Mouse (Mus musculus): ENCODE measurements around the gene Nsun2. TPM values are rescaled to one million over a fixed set of nuclear protein-coding genes. Genes with fewer than 3 reads are reported as not detected.

Gene Nsun2
- polyA plus RNA-seq, 1 experiment from 2014 or later = 149 TPM

- H3K4me3 ChIP-seq (ENCODE audit: low read depth, low read length) = peak overlapping the region; percentile 65
- DNase-seq (ENCODE audit: low spot score) = no peak
- no peaks in the 10 kb centered on the region for H3K27me3 ChIP-seq (ENCODE audit: control insufficient read depth, insufficient read depth, low read length)
- H3K36me3 ChIP-seq (ENCODE audit: control insufficient read depth, insufficient read depth, low read length) = peaks cover 3% of the 10 kb centered on the region; the same call in 1 of the 2 replicates
- ATAC-seq (ENCODE audit: insufficient number of reproducible peaks, low FRiP score, low TSS enrichment, low read depth) = no peak
- no peaks in the 10 kb centered on the region for H3K4me1 ChIP-seq (ENCODE audit: control insufficient read depth, insufficient read depth, low read length)
- peak overlapping the region; percentile 71 for H3K4me2 ChIP-seq (ENCODE audit: low read depth, severe bottlenecking)
- no peaks in the 10 kb centered on the region for H3K9me3 ChIP-seq (ENCODE audit: control insufficient read depth, low read length)
- no peak overlapping the region for H3K27ac ChIP-seq (replicated peaks; ENCODE audit: low read depth, low read length)
- WGBS = under 1% methylated on average over 40 of the region's 40 CpGs
- H3K9ac ChIP-seq (ENCODE audit: low read length) = peak overlapping the region; percentile 64
Observed at GRCm38 (mm10) chr13:69610751-69611397, 77.3 kb downstream of the Nsun2 start.

DNA sequence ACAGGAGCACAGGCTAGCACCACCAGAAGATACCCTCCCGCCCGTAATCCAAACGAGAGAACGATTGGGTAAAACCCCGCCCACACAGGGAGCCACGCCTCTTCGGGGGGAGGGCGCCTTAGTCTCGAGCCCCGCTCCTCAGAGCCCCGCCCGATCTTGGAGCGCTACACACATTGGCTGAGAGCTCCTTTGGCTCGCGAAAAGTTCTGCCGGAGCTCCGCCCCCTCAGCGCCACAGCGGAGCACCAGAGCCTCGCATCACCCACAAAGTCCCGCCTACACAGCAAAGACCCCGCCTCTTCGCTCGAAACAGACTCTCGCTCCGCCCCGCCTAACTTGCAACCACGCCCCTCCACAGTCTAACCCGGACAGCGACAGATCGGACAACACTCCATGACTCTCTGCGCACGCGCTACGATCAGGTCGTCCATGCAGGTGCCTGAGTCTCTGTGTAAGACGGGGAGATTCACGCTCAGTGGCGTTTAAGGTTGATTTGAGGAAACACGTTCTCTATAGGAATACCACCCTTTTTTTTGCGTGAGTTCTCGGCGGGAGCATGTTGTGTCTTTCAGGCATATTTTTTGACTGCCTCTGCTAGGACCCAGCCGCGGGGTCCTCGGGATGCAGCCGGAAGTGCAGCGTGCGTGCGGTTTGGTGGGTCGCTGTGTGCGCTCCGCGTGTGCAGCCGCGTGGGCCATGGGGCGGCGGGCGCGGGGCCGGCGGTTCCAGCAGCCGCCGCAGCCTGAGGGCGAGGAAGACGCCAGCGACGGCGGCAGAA, 78.0 kb downstream of the Nsun2 start, which contains the start of gene Srd5a1:
Srd5a1 (minus strand) TSS at position 45 of the 777 bp plus-strand sequence.
- H3K27ac ChIP-seq (replicated peaks; ENCODE audit: low read depth, low read length) = no peak within 1 kb of the TSS; the same call in 1 of the 2 replicates
- WGBS = under 1% methylated on average over 65 of the region's 69 CpGs
- peak within 1 kb of the TSS; percentile 65 for H3K4me3 ChIP-seq (ENCODE audit: low read depth, low read length)
- no peaks in the 10 kb centered on the region for H3K27me3 ChIP-seq (ENCODE audit: control insufficient read depth, insufficient read depth, low read length)
- DNase-seq (ENCODE audit: low spot score) = peak; percentile 100
- H3K4me2 ChIP-seq (ENCODE audit: low read depth, severe bottlenecking) = peak within 1 kb of the TSS; percentile 71
- peaks cover 6% of the 10 kb centered on the region; the same call in 1 of the 2 replicates for H3K36me3 ChIP-seq (ENCODE audit: control insufficient read depth, insufficient read depth, low read length)
- H3K4me1 ChIP-seq (ENCODE audit: control insufficient read depth, insufficient read depth, low read length) = no peaks in the 10 kb centered on the region
- ATAC-seq (ENCODE audit: insufficient number of reproducible peaks, low FRiP score, low TSS enrichment, low read depth) = peak; percentile 99
- peak within 1 kb of the TSS; percentile 67 for H3K9ac ChIP-seq (ENCODE audit: low read length)
- no peaks in the 10 kb centered on the region for H3K9me3 ChIP-seq (ENCODE audit: control insufficient read depth, low read length)

GRCm38 (mm10) chr13:69612175-69612544, 78.6 kb downstream of the Nsun2 start:
- DNase-seq (ENCODE audit: low spot score) (no peak), ATAC-seq (ENCODE audit: insufficient number of reproducible peaks, low FRiP score, low TSS enrichment, low read depth) (no peak)
- Histone ChIP-seq H3K9ac (ENCODE audit: low read length) (peak overlapping the region; percentile 67), H3K27ac (replicated peaks; ENCODE audit: low read depth, low read length) (no peak overlapping the region), H3K4me1 (ENCODE audit: control insufficient read depth, insufficient read depth, low read length) (no peaks in the 10 kb centered on the region), H3K9me3 (ENCODE audit: control insufficient read depth, low read length) (no peaks in the 10 kb centered on the region), H3K4me2 (ENCODE audit: low read depth, severe bottlenecking) (peak overlapping the region; percentile 62), H3K4me3 (ENCODE audit: low read depth, low read length) (peak overlapping the region; percentile 64), H3K36me3 (ENCODE audit: control insufficient read depth, insufficient read depth, low read length) (peaks cover 8% of the 10 kb centered on the region; the same call in 1 of the 2 replicates), H3K27me3 (ENCODE audit: control insufficient read depth, insufficient read depth, low read length) (no peaks in the 10 kb centered on the region)
- under 1% methylated on average over 23 of the region's 24 CpGs for WGBS

GRCm38 (mm10) chr13:69616716-69617115, 83.2 kb downstream of the Nsun2 start:
- H3K9ac ChIP-seq (ENCODE audit: low read length) = no peak overlapping the region
- H3K27me3 ChIP-seq (ENCODE audit: control insufficient read depth, insufficient read depth, low read length) = no peaks in the 10 kb centered on the region
- H3K36me3 ChIP-seq (ENCODE audit: control insufficient read depth, insufficient read depth, low read length) = peaks cover 23% of the 10 kb centered on the region
- H3K27ac ChIP-seq (replicated peaks; ENCODE audit: low read depth, low read length) = no peak overlapping the region
- ATAC-seq (ENCODE audit: insufficient number of reproducible peaks, low FRiP score, low TSS enrichment, low read depth) (no peak), DNase-seq (ENCODE audit: low spot score) (no peak)
- no peaks in the 10 kb centered on the region for H3K9me3 ChIP-seq (ENCODE audit: control insufficient read depth, low read length)
- WGBS = 91% methylated on average over 6 of the region's 6 CpGs
- no peak overlapping the region for H3K4me2 ChIP-seq (ENCODE audit: low read depth, severe bottlenecking)
- no peaks in the 10 kb centered on the region for H3K4me1 ChIP-seq (ENCODE audit: control insufficient read depth, insufficient read depth, low read length)
- no peak overlapping the region for H3K4me3 ChIP-seq (ENCODE audit: low read depth, low read length)

DNA sequence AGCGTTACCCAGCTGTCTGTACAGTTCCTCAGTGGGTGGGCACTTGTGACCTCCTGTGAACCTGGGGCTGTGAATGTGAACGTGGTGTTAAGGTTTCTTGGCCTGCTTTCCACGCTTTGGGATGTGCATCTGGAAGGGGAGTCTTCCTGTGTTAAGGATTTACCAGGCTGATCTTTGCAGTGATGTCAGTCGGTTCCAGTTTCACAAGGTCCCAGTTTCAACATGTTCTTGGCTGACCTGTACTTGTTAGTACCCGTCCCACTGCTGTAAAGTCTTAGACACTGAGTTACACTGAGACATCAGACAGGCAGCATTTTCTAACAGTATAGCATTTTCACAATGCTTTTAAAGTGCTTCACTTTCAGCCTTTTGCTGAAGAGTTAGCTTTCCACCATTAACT, 90.3 kb downstream of the Nsun2 start:
- H3K36me3 ChIP-seq (ENCODE audit: control insufficient read depth, insufficient read depth, low read length) = peaks cover 38% of the 10 kb centered on the region
- 88% methylated on average over 5 of the region's 5 CpGs for WGBS
- ATAC-seq (ENCODE audit: insufficient number of reproducible peaks, low FRiP score, low TSS enrichment, low read depth) = no peak

GRCm38 (mm10) chr13:69624510-69624909, 91.0 kb downstream of the Nsun2 start:
- no peaks in the 10 kb centered on the region for H3K9me3 ChIP-seq (ENCODE audit: control insufficient read depth, low read length)
- DNase-seq (ENCODE audit: low spot score) (no peak), ATAC-seq (ENCODE audit: insufficient number of reproducible peaks, low FRiP score, low TSS enrichment, low read depth) (no peak)
- WGBS = 92% methylated on average over 3 of the region's 3 CpGs
- H3K27ac ChIP-seq (replicated peaks; ENCODE audit: low read depth, low read length) = no peak overlapping the region
- no peaks in the 10 kb centered on the region for H3K27me3 ChIP-seq (ENCODE audit: control insufficient read depth, insufficient read depth, low read length)
- H3K36me3 ChIP-seq (ENCODE audit: control insufficient read depth, insufficient read depth, low read length) = peaks cover 41% of the 10 kb centered on the region
- no peaks in the 10 kb centered on the region for H3K4me1 ChIP-seq (ENCODE audit: control insufficient read depth, insufficient read depth, low read length)
- H3K4me3 ChIP-seq (ENCODE audit: low read depth, low read length) = no peak overlapping the region
- no peak overlapping the region for H3K4me2 ChIP-seq (ENCODE audit: low read depth, severe bottlenecking)
- no peak overlapping the region for H3K9ac ChIP-seq (ENCODE audit: low read length)

More for the DNA sequence above, 90.3 kb downstream of the Nsun2 start:
- DNase-seq (ENCODE audit: low spot score) = no peak
- no peak overlapping the region for H3K27ac ChIP-seq (replicated peaks; ENCODE audit: low read depth, low read length)
- H3K4me1 ChIP-seq (ENCODE audit: control insufficient read depth, insufficient read depth, low read length) = no peaks in the 10 kb centered on the region
- no peaks in the 10 kb centered on the region for H3K27me3 ChIP-seq (ENCODE audit: control insufficient read depth, insufficient read depth, low read length)
- no peak overlapping the region for H3K9ac ChIP-seq (ENCODE audit: low read length)
- H3K9me3 ChIP-seq (ENCODE audit: control insufficient read depth, low read length) = no peaks in the 10 kb centered on the region
- H3K4me3 ChIP-seq (ENCODE audit: low read depth, low read length) = no peak overlapping the region
- no peak overlapping the region for H3K4me2 ChIP-seq (ENCODE audit: low read depth, severe bottlenecking)

- no peaks in the 10 kb centered on the region for H3K4me1 ChIP-seq (ENCODE audit: control insufficient read depth, insufficient read depth, low read length)
- no peak overlapping the region for H3K4me3 ChIP-seq (ENCODE audit: low read depth, low read length)
- H3K4me2 ChIP-seq (ENCODE audit: low read depth, severe bottlenecking) = no peak overlapping the region
- no peaks in the 10 kb centered on the region for H3K27me3 ChIP-seq (ENCODE audit: control insufficient read depth, insufficient read depth, low read length)
- no peak overlapping the region for H3K9ac ChIP-seq (ENCODE audit: low read length)
- H3K27ac ChIP-seq (replicated peaks; ENCODE audit: low read depth, low read length) = no peak overlapping the region
- WGBS = 95% methylated on average over 3 of the region's 3 CpGs
- H3K9me3 ChIP-seq (ENCODE audit: control insufficient read depth, low read length) = no peaks in the 10 kb centered on the region
- ATAC-seq (ENCODE audit: insufficient number of reproducible peaks, low FRiP score, low TSS enrichment, low read depth) (no peak), DNase-seq (ENCODE audit: low spot score) (no peak)
- peaks cover 60% of the 10 kb centered on the region for H3K36me3 ChIP-seq (ENCODE audit: control insufficient read depth, insufficient read depth, low read length)
Observed at GRCm38 (mm10) chr13:69627941-69628340, 94.4 kb downstream of the Nsun2 start.

DNA sequence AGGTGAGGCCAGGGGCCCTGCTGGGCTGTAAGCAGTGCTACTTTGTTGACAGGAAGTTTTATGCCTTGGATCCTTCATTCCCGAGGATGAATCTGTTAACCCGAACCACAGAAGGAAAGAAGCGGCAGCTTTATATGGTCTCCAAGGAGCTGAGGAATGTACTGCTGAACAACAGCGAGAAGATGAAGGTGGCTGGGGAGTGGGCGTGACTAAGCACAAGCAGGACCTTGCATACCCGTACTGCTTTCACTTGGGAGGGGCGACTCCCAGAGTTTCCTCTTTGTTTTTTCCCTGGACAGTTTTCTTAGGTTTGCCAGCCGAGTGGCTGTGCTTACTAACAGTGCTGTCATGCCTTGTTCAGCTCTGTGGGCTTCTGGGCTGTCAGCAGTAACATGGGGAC, 97.0 kb downstream of the Nsun2 start:
- ATAC-seq (ENCODE audit: insufficient number of reproducible peaks, low FRiP score, low TSS enrichment, low read depth) = no peak
- 81% methylated on average over 8 of the region's 8 CpGs for WGBS

More for the DNA sequence above, 97.0 kb downstream of the Nsun2 start:
- H3K4me2 ChIP-seq (ENCODE audit: low read depth, severe bottlenecking) = no peak overlapping the region
- H3K4me1 ChIP-seq (ENCODE audit: control insufficient read depth, insufficient read depth, low read length) = no peaks in the 10 kb centered on the region
- no peak for DNase-seq (ENCODE audit: low spot score)
- H3K4me3 ChIP-seq (ENCODE audit: low read depth, low read length) = no peak overlapping the region
- no peaks in the 10 kb centered on the region for H3K27me3 ChIP-seq (ENCODE audit: control insufficient read depth, insufficient read depth, low read length)
- no peak overlapping the region for H3K27ac ChIP-seq (replicated peaks; ENCODE audit: low read depth, low read length)
- peaks cover 75% of the 10 kb centered on the region for H3K36me3 ChIP-seq (ENCODE audit: control insufficient read depth, insufficient read depth, low read length)
- H3K9me3 ChIP-seq (ENCODE audit: control insufficient read depth, low read length) = no peaks in the 10 kb centered on the region
- no peak overlapping the region for H3K9ac ChIP-seq (ENCODE audit: low read length)
